Mouse (Mus musculus): ENCODE results near the gene Fgf4. TPM values are rescaled to one million over a fixed set of nuclear protein-coding genes. Genes with fewer than 3 reads are reported as not detected.

Gene Fgf4
- total and polyA plus RNA-seq, 3 experiments = not detected

- Histone ChIP-seq H3K4me1 (ENCODE audit: control insufficient read depth in 1 of 2, insufficient read depth in 2 of 2) (no peaks in the 10 kb centered on the region), H3K4me2 (ENCODE audit: insufficient read depth, low read depth, poor library complexity, severe bottlenecking) (no peak overlapping the region), H3K9me3 (replicated peaks; ENCODE audit: low read length) (peaks cover 12% of the 10 kb centered on the region), H3K9ac (ENCODE audit: insufficient read depth, low read depth) (no peak overlapping the region), H3K36me3 (replicated peaks in 1 of 2; ENCODE audit: control insufficient read depth in 1 of 2, insufficient read depth in 1 of 2, low read length in 1 of 2) (no peaks in the 10 kb centered on the region), H3K27ac (ENCODE audit: insufficient read depth, low read depth) (no peak overlapping the region), H3K4me3 (replicated peaks in 1 of 3; ENCODE audit: low read depth in 2 of 3, low read length in 2 of 3, poor library complexity in 1 of 3) (no peak overlapping the region), H3K79me2 (replicated peaks; ENCODE audit: control insufficient read depth, extremely low read depth, insufficient read depth, poor library complexity, severe bottlenecking) (no peaks in the 10 kb centered on the region), H3K27me3 (replicated peaks) (peaks cover 56% of the 10 kb centered on the region)
- in situ Hi-C loops (cut with MboI; ENCODE audit: low pct_ligation_motif_present, low pct_unique_long_range_greater_than_20kb, low sequenced_read_pairs) = no loop called here
- TF ChIP-seq CTCF (conservative IDR thresholded peaks at IDR 0.05 in 1 of 2, IDR thresholded peaks at IDR 0.05 in 1 of 2; ENCODE audit: low read depth in 2 of 2, low read length in 2 of 2) (no peak), ETS1 (conservative IDR thresholded peaks at IDR 0.05; ENCODE audit: low read depth, low read length) (no peak), HCFC1 (IDR thresholded peaks at IDR 0.05; ENCODE audit: low read depth, low read length) (no peak), ZNF384 (IDR thresholded peaks at IDR 0.05; ENCODE audit: low read depth, low read length) (no peak), USF1 (IDR thresholded peaks at IDR 0.05; ENCODE audit: low read depth, low read length) (no peak), POLR2AphosphoS2 (IDR thresholded peaks at IDR 0.05; ENCODE audit: low read depth, low read length) (no peak), POLR2A (IDR thresholded peaks at IDR 0.05; ENCODE audit: low read depth, low read length) (no peak)
- no peak for DNase-seq (ENCODE audit: extremely low read depth)
- dilution Hi-C loops (cut with MboI; ENCODE audit: extremely low pct_ligation_motif_present, extremely low pct_unique_long_range_greater_than_20kb, low sequenced_read_pairs) = no loop called here
Measured at GRCm38 (mm10) chr7:144864160-144864670, 17.0 kb downstream of the Fgf4 start.

DNA sequence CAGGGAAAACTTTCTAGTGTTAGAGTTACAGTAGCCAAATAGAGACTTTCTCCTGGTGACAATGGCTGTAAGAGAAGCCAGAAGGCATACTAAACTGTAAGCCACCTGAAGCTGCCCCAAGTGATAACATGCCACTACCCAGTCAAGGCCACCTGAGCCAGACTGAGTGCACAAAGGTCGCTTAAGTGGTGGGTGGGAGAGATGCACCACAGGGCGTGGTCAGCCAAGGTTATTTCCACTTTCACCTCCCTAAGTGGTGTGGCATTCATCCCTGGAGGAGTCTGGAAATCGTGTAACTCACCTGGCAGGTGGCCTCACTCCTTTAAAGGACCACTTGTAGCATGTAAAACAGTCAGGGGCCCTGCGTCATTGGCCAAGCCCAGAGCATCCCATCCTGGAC is 20.0 kb downstream of the Fgf4 start:
- no peak for DNase-seq (ENCODE audit: extremely low read depth)
- Histone ChIP-seq H3K27ac (ENCODE audit: insufficient read depth, low read depth) (no peak overlapping the region), H3K4me1 (ENCODE audit: control insufficient read depth in 1 of 2, insufficient read depth in 2 of 2) (no peaks in the 10 kb centered on the region), H3K4me3 (replicated peaks in 1 of 3; ENCODE audit: low read depth in 2 of 3, low read length in 2 of 3, poor library complexity in 1 of 3) (no peak overlapping the region), H3K4me2 (ENCODE audit: insufficient read depth, low read depth, poor library complexity, severe bottlenecking) (no peak overlapping the region), H3K36me3 (replicated peaks in 1 of 2; ENCODE audit: control insufficient read depth in 1 of 2, insufficient read depth in 1 of 2, low read length in 1 of 2) (no peaks in the 10 kb centered on the region), H3K9me3 (replicated peaks; ENCODE audit: low read length) (no peaks in the 10 kb centered on the region), H3K9ac (ENCODE audit: insufficient read depth, low read depth) (no peak overlapping the region), H3K27me3 (replicated peaks) (peaks cover 70% of the 10 kb centered on the region), H3K79me2 (replicated peaks; ENCODE audit: control insufficient read depth, extremely low read depth, insufficient read depth, poor library complexity, severe bottlenecking) (no peaks in the 10 kb centered on the region)
- dilution Hi-C loops (cut with MboI; ENCODE audit: extremely low pct_ligation_motif_present, extremely low pct_unique_long_range_greater_than_20kb, low sequenced_read_pairs) (no loop called here), in situ Hi-C loops (cut with MboI; ENCODE audit: low pct_ligation_motif_present, low pct_unique_long_range_greater_than_20kb, low sequenced_read_pairs) (no loop called here)
- TF ChIP-seq NELFE (IDR thresholded peaks at IDR 0.05; ENCODE audit: low read depth, low read length) (no peak), ETS1 (conservative IDR thresholded peaks at IDR 0.05; ENCODE audit: low read depth, low read length) (no peak), ZKSCAN1 (IDR thresholded peaks at IDR 0.05; ENCODE audit: borderline replicate concordance, low read depth, low read length) (no peak), CTCF (conservative IDR thresholded peaks at IDR 0.05 in 1 of 2, IDR thresholded peaks at IDR 0.05 in 1 of 2; ENCODE audit: low read depth in 2 of 2, low read length in 2 of 2) (no peak), TCF12 (IDR thresholded peaks at IDR 0.05; ENCODE audit: low read depth, low read length) (no peak), CHD2 (IDR thresholded peaks at IDR 0.05; ENCODE audit: low read length) (no peak), PAX5 (IDR thresholded peaks at IDR 0.05; ENCODE audit: low read length) (no peak), ZNF384 (IDR thresholded peaks at IDR 0.05; ENCODE audit: low read depth, low read length) (no peak), MAX (IDR thresholded peaks at IDR 0.05; ENCODE audit: low read length) (no peak), GABPA (IDR thresholded peaks at IDR 0.05; ENCODE audit: insufficient replicate concordance, low read depth, low read length) (no peak), EP300 (IDR thresholded peaks at IDR 0.05; ENCODE audit: low read length) (no peak), MEF2A (IDR thresholded peaks at IDR 0.05; ENCODE audit: borderline replicate concordance, low read depth, low read length) (no peak), JUND (conservative IDR thresholded peaks at IDR 0.05; ENCODE audit: low read depth, low read length) (no peak), HCFC1 (IDR thresholded peaks at IDR 0.05; ENCODE audit: low read depth, low read length) (no peak), CHD1 (IDR thresholded peaks at IDR 0.05; ENCODE audit: low read depth, low read length) (no peak), ZMIZ1 (IDR thresholded peaks at IDR 0.05; ENCODE audit: low read depth, low read length) (no peak), MXI1 (IDR thresholded peaks at IDR 0.05; ENCODE audit: low read depth, low read length) (no peak)
